Mouse (Mus musculus) CH12.LX (cell line): Measurements from ENCODE around the gene Sord.

Experiments used
- CTCF ChIP-seq, 2 experiments: IDR thresholded peaks in 1 of 2; conservative IDR thresholded peaks in 1 of 2; 2 replicates each; pipeline ENCODE4 v1.5.1; 2011 to 2012; ENCODE audit warnings: low read depth in 2 of 2, low read length in 2 of 2, improper control_type of control experiment in 1 of 2, inconsistent platforms in 1 of 2, mild to moderate bottlenecking in 1 of 2, moderate library complexity in 1 of 2
- EP300 ChIP-seq: IDR thresholded peaks from 2 replicates; pipeline ENCODE4 v1.6.1; 2011; ENCODE audit warnings: low read length, improper control_type of control experiment
- JUND ChIP-seq: conservative IDR thresholded peaks from 2 replicates; pipeline ENCODE4 v1.6.1; 2011; ENCODE audit warnings: low read depth, low read length, improper control_type of control experiment
- MEF2A ChIP-seq: IDR thresholded peaks from 2 replicates; pipeline ENCODE4 v1.6.1; 2014; ENCODE audit warnings: low read depth, mild to moderate bottlenecking, inconsistent platforms, low read length, improper control_type of control experiment, borderline replicate concordance
- MYC ChIP-seq: IDR thresholded peaks from 2 replicates; pipeline ENCODE4 v1.6.1; 2011; ENCODE audit warnings: low read depth, mild to moderate bottlenecking, improper control_type of control experiment, low read length
- NRF1 ChIP-seq: IDR thresholded peaks from 2 replicates; pipeline ENCODE4 v1.6.1; 2014; ENCODE audit warnings: low read depth, mild to moderate bottlenecking, inconsistent platforms, low read length, improper control_type of control experiment, moderate library complexity
- POLR2A ChIP-seq: IDR thresholded peaks from 2 replicates; pipeline ENCODE4 v1.6.1; 2011; ENCODE audit warnings: low read depth, mild to moderate bottlenecking, improper control_type of control experiment, low read length
- POLR2AphosphoS2 ChIP-seq: IDR thresholded peaks from 2 replicates; pipeline ENCODE4 v1.6.1; 2011; ENCODE audit warnings: low read depth, low read length, improper control_type of control experiment
- RCOR1 ChIP-seq: conservative IDR thresholded peaks from 2 replicates; pipeline ENCODE4 v1.6.1; 2012; ENCODE audit warnings: low read depth, mild to moderate bottlenecking, inconsistent platforms, low read length, improper control_type of control experiment

DNA sequence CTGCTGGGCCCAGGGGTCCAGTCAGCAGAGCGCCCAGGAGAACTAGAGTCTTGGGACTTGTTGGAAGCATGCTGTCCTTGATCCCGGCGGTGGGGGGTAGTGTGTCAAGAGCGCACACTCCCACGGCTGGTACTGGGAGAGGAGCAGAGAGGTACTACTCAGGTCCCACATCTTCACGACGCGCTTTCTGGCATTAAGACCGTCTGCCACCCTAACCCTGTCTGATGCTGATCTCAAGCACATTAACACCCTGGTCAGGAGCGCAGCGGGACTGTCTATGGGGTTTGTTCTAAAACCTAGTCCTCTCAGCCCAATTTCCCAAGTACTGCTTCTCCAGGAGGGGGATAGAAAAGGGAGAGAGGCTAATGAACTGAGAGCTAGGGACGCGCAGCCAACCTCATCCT is 63.5 kb downstream of the Sord start, which contains the start of gene Duox2:
- no peak for TF ChIP-seq MEF2A
- TF ChIP-seq POLR2A = no peak
- no peak for TF ChIP-seq POLR2AphosphoS2
- no peak for TF ChIP-seq CTCF (conservative IDR thresholded peaks at IDR 0.05 in 1 of 2, IDR thresholded peaks at IDR 0.05 in 1 of 2; ENCODE audit: low read depth in 2 of 2, low read length in 2 of 2)
- TF ChIP-seq JUND = no peak
- no peak for TF ChIP-seq RCOR1
- no peak for TF ChIP-seq EP300
- TF ChIP-seq MYC = no peak
- TF ChIP-seq NRF1 = no peak
